Mouse (Mus musculus) c-Kit-positive CD71-positive TER-119-positive erythroid progenitor cells, embryonic 14.5 days (primary cell): Measurements from ENCODE around the gene Lama2.

Experiments used
- DNase-seq: peaks from one replicate; pipeline ENCODE4 v3.0.0-alpha.2; 2013; ENCODE audit warnings: low spot score

Gene Lama2

DNA sequence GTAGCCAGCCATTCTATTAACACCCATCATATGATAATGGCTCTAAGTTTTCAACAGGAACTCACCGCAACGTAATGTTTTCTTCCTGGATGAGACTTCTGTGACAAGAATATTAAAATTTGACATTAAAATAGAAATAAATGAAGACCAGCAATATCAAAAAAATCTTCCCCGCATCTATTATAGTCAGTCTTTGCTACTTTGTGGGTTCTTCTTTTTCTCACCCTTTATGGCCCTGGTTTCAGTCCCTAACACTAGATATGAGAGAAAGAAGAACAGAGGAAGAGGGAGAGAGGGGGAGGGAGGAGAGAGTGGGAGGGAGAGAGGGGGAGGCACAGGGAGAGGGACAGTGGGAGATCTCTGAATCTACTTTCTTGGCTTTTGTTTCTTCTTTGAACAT is at the start of gene Lama2:
TSS of gene Lama2 (minus strand) at position 101 of the 400 bp plus-strand sequence.
- no peak for DNase-seq

DNA sequence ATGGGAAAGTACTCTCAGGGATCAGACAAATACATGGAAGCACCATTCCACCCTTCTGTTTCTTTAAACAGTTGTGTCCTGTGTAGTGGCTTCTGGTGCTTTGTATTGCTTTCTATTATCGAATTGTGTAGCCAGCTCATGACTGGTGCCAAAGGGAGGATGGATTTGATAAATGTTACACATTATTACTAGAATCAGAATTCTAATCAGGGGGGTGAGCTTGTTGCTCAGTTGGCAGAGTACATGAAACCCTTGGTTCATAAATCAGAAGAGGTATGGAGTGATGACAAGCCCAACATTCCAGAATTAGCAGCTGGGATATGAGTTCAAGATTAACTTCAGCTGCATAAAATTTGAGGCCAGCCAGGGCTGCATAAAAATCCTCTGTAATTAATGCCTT is 44.8 kb upstream of the Lama2 start:
- no peak for DNase-seq

DNA sequence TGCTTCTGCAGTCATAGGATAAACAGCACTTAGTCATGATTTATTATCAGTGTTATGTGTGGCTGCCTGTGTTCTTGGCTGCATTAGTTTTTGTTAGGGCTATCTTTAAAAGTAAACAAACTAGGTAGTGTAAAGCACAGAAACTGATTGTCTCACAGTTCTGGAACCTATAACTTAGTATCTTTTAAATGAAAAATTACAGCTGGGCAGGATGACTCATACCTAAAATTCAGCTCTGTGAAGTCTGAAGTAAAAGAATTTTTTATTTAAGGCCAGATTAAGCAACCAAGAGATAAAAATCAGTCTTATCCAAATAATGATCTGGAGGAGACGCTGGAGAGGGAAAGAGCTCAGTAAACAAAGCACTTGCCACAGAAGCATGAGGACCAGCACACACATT is 43.8 kb upstream of the Lama2 start:
- no peak for DNase-seq

DNA sequence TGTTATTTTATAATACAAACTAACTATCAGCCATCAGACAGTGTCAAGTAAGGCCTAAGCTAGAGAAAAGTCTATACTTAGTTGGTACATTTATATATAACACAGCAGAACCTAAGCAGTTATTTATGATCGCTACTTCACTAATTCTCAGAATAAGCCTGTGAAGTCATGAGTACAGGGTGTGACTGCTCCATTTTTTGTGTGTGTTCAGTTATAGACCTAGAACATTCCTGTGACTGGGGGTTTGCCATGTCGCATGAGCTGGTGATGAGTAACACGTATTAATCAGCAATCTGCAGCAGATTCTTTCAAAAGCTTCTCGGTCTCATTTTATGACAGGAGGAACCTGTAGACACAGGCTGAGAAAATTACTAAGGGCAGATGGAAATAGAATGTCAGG is 34.6 kb upstream of the Lama2 start:
- DNase-seq: no peak

DNA sequence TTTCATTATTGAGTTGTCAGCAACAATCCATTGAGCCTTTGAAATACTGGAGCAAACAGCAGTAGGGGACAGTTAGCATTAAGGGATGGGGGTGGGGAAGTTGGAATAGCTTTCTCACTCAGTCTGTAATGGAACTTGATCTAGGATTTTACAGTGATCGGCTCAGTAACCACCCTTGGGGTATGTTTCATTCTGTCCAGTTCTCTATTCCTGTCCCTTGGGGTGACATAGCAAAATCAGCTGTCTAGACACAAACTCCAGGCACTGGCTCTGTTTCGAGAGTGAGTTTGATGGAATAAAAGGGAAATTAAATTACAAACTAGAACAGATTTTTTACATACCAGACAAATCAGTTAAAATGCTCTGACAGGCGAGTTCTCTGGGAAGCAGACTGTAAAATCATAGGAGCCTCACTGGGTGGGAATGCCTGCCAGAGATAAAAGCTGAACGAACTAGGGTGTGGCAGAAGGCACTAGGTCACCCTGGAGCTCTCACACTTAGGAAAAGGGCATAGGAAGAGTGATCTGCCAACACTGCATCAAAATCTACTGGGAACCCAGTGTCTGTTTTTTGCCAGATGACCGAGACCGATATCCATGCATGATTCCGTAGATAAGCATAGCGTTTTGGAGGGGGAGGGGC is 33.3 kb upstream of the Lama2 start:
- DNase-seq: no peak

DNA sequence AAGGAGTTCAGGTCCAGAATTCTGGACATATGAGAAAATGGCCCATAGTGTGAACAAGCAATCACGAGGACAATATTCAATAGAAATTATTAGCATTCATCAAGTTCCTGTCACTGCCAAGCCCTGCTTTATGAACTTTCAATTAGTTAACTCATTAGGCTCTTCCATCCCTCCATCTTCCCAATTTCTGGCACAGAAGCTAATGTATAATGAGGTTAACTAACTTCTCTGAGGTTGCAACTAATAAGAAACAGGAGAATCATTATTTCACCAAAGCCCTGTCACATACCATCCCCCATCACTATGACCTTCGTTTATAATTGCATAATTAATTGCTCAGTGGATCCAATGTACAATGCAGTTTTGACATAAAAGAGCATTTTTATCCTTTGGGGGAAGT is 16.2 kb upstream of the Lama2 start:
- no peak for DNase-seq

DNA sequence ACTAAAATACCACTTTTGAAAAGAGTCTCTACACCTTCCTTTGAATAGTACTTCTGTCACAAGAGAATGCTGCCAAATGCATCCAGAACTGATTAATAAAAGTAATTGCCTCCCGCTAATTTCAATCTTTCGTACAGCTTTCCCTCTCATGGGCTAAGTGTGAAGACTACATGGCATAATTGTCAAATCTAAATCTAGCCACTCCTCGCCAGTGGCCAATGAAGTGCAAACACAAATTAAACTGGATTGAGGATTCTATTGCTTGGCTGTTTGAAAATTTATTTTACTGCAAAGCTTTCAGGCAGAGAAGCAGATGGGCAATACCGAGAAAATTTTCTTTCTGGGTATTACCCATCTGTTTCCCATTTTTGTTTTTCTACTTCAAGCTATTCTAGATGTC is 11.4 kb upstream of the Lama2 start:
- DNase-seq: no peak

DNA sequence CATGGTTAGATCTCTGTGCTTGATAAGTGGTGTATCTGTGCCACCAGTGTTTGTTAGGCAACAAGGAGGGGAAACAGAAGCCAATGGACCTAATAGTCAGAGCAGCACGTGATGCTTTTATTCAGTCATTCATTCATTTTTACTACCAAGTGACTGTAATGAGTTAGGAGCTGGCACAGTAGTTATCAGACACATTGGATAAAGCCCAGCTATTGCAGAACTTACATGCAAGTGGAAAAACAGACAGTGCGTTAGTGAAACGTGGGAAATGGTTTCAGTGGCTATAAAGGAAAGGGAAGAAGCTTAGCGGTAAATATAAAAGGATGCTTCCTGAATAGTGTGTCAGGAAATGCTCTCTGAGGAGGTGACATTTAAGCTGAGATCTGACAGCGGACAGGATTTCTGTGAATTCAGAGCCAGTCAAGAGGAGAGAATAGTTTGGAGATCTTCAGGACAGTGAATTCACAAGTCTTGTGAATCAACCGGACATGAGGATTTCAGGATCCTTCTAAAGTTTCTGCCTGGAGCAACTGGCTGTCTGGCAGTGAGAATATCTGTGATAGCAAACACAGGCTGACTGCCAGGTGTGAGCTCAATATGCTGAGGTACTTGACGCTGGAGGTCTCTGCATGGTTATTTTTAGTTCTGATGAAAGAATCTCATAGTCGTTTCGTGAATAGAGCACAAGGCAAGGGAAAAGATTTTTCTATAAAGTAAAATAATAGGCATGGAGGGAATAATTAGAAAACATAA is 2.3 kb upstream of the Lama2 start:
- no peak for DNase-seq

DNA sequence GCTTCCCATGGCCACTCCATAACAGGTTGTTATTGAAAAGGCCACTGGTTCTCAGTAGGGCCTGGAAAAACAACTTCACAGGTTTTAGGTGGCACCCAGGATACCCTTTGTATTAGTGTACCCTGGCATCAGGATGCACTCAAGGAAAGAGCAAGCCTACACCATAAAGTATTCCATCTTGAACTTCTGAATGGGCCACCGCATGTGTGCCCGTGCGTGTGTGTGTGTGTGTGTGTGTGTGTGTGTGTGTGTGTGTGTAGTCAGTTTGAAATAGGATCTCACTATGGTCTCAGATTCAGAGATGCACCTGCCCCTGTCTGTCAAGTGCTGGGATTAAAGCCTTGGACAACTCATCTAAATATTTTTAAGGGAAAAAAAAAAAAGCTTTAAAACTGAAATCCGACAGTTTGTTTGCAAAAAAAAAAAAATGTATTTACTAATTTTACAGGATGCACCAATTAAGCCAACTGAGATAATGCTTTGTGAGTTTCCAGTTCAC is 2.0 kb downstream of the Lama2 start:
- DNase-seq: no peak

DNA sequence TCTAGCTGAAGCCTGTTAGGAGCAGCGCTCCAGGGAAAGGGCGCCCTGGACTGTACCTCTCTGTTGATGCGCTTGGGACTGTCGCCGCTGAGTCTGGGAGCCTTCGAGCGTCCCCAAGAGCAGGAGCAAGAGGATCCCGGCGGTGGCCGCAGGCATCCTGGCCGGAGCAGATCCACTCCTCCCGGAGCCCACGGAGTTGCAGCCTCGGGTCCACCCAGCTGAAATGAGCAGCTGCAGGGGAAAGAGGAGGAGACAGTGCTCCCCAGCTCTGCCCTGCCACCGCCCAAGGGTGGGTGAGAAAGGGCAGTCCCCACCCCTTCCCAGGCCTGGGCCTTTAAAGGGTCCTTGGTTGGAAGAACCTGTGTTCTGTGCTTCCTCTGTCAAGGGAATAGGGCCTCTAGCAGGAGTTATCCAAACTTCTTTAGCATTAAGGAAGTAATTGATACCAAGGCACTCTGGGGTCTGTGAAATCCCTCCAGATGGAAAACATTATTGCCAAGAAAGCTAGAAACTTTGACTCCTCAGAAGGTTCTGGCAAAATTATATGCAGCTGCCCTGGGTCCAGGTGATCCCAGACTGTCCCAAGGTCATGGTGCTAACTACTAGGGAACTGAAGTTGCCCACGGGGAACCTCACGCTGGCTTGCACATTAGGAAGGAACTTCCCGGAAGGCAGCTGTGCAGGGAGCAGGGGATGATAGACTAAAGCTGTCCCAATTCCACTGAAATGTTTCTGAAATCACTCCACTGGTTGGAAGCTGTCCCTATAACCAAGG is 2.7 kb downstream of the Lama2 start:
- no peak for DNase-seq

DNA sequence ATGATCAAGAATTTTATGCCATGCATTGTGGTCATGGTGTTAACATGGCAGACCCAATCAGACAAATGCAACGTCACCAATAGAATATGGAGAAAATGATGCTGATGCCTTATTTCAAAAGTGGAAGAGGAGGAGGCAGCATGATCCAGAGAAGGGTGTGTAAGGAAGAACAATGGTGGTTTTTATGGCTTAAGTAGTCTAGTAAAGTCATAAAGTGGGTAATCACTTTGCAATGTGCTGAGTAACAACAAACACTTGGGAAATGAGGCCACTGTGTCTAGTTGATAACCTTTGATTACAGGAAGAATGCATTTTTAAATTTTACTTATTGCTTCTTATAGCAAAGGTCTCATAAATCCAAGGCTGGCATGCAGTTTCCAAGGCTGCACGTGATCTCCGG is 23.9 kb downstream of the Lama2 start:
- DNase-seq: no peak

DNA sequence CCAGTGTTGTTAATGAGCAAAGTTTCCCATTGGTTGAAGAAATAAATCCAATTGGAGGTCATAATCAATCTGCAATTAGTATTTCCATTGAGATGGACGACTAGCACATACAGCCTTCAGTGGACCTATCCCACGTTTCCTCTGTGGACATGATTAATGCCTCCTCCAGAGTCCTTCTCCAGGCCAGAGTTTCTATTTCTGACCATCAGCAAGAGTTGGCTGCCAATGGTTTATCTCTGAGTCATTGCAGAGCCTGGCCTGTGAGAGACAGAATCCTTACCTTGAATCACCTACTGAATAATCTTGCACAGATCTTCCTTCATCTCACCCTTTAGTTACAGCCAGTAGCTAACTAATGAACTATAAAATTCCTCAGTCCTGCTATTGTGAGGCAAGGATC is 86.3 kb downstream of the Lama2 start:
- no peak for DNase-seq

DNA sequence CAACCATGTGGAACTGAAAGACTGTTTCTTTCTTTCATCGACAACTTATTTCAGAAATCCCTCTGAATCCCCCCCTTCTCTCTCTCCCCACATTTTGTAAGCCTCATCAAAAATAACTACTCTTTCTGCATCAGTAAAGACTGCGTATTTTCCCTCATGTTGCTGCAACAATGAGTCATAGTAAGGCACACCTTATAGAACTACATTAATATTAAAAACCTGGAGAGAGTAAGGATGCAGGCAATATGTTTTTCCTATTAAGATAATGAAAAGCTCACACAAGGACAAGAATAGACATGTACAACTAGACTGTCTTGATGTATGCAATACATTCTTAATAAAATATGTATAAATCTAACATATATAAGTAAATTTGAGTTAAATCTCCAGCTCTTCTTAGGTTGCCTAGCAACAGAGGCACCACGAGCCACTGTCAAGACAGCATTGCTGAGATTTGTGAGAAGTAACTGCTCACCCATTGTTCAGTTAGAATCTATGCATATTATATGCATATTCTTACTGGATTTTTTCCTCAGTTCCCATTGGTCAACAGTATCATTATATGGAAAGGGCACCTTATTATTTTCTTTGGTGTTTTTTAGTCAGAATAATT is 110.6 kb downstream of the Lama2 start:
- DNase-seq: no peak

DNA sequence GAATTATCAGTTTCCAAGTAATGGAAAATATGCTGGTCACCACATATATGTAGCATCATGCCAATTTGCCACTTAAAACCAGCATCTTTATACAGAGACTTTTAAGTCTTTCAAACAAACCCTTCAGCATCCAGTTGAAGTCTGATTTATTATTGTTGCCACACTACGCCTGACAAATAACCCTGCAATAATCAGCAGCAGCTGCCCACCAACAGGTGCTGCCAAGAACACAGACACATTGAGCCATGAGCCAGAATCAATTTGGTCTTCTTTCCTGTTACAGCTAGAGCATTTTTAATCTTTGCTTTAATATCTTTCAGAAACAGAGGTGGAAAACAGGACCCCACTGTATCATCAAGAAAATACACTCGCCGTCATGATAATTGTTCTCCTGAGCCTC is 118.7 kb downstream of the Lama2 start:
- no peak for DNase-seq

DNA sequence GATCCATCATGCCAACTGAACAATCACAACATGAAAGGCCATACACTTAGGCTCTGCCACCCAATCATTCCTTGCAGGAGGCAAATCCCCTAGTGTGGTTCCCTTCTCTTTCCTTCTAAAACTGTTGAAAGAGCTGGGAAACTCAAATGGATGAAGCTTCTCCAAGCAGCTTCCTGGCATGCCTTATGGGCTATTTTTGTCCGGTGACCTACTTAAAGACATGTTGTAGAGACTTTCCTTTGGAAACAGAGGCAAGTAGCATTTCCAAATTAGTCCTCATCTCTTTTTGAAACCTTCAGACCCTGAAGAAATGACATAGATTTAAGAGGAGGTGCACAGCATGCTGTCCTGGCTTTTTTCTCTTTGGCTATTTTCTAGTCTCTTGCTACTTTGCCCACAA is 131.1 kb downstream of the Lama2 start:
- DNase-seq: no peak

DNA sequence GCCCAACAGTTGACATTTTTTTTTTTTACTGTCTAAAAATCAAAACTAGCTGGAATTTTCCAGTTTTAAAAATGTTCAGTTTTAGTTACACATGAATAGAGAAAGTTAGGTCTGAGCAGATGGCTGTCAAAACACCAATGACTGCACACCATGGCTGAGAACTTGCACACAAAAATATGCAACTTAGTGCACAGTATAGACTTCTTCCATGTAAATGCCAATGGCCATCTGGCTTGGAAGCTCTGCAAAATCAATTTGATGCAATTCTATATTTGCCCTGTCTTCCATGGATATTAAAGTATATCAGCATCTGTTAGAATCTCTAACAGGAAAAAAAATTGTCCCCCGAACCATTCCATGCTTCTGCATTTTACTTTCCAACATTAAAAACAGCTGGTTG is 135.5 kb downstream of the Lama2 start:
- no peak for DNase-seq

DNA sequence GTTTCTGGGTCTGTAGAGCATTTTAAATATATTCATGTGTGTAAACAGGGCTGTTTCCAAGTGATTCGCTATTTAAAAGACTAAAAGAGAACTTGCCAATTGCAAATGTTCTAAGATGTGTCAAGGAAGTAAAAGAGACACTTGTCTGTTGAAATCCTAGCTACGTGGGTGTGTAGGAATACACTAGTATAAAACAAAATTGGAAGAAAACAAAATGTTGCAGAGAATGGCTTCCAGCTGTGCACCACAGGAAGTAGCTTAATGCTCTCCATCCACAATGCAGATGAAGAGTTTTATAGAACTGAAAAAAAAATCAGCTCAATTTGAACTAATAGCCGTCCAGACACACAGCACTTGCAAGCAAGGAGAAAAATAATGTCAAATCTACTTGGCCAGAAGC is 144.0 kb downstream of the Lama2 start:
- no peak for DNase-seq

DNA sequence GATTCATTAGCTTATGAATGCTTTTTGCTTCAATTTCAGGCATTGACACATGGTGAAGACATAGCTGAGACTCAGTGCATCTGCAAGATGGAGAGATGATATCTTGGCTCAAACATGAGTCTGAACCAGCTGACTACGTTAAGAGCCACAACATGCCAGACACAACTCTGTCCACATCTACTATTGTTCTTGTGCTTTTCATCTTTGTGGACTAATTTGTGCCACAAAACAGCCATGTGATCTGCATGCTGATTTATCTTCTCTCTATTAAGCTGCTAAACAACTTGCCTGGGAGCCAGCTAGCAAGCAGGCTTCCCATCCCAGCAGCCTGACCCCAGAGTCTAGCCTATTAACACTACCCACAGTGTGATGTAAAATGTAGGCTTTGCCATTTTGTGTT is 151.3 kb downstream of the Lama2 start:
- DNase-seq: no peak

DNA sequence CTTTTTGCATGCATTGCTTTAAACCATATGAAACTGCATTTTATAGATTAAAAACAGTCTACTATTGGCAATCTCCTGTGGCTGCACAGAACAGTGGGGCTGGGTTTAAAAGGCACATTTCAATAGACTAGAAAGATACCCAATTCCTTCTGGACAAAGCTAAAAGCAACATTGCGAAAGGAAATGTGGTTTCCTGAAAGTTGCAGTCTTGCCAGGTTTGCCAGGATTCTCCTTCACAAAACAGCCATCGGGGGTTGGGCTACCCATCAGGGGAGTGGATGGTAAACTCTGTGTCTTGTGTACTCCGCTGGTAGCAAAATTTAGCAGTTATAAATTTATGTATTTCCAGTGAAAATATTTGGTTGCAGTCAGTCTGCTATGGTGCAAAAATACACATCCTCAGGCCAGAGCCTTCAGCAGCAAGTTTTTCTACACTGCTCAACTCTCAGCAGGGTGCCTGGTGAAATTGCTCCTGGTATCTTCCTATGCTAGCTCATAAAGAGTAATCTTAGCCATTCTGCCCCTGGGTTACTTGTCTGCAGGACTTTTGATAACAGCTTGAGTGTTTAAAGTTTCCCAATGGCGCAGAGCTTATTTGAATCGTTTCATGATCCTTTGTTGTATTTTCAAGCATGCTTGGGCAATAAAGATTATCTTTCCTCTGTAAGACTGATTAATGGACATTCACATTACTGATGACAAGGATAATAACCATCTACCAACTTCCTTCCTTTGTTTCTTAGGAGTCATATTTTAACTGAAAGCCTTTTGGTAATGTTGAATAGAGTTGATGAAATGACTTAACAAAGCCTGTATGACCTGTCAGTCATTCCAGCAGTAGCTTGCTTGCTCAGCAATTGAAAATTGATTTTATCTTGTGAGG is 205.7 kb downstream of the Lama2 start:
- DNase-seq: no peak

DNA sequence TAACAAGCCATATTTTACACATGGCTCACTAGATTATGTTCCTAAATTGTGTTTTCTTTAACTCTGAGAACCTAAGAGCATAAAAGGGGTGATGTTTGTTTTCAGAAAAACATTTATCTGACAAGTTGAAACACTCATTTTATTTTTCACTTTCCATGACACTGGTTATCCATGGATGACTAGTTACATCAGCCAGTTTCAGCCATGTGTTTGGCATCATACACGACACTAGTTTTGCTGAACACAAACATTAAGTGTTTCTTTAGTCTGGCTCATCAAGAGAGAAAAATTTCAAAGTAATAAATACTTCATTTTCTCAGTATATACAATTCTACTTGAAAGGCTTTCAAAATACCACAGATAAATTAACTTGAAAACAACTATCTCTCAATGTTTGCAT is 228.8 kb downstream of the Lama2 start:
- no peak for DNase-seq

DNA sequence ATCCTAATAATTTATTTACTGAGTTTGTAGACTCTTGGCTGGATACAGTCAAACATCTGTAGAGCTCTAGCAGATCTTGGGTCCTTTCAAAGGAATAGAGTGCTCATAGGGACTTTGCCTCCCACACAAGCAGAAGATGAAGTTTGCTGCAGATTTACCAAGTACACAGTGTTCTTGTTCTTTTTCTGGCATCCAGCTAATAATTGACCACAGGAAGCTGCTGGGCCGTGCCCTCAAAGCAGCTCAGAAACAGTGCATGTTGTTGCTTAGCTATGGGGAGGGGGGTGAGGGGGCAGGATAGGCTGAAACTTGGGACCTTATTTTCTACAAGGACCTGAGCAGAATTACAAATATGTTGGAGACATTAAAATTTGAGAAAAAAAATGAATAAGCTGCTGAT is 232.0 kb downstream of the Lama2 start:
- no peak for DNase-seq

DNA sequence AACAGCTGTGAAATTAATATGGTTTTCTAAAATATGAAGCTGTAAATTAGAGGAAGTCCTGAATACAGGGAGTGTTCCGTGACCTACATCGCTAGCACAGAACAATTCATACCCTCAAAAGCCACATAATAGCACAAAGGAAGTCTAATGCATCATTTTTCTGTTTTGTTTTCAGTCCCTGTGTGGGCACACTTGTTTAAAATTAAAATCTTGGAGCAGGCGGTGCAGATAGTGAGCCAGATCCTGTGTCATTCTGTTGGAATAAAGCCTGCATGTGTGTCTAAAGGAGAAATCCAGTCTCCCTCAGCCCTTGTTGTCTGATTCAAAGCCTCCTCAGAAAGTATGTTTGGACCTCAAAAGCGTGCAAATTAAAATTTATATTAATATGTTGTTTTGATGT is 234.9 kb downstream of the Lama2 start:
- DNase-seq: no peak
